Mouse (Mus musculus) B cell, adult 2 months (primary cell): ENCODE measurements around the gene Mbip.
A peak's percentile ranks its signal among the peaks of the same experiment; 100 is the strongest.

Experiments
- DNase-seq, 2 experiments: peaks; one replicate each; pipeline ENCODE4 v3.0.0; 2022

Mbip gene

GRCm38 (mm10) chr12:56345367-56346089 lies at the start of gene Mbip:
Gene Mbip, minus strand, starts transcription at chr12:56345894.
- peak; percentile 99 for DNase-seq

GRCm38 (mm10) chr12:56387647-56388205 lies 42.0 kb upstream of the Mbip start:
- no peak for DNase-seq

- no peak for DNase-seq
These were observed 41.4 kb upstream of the Mbip start for GRCm38 (mm10) chr12:56386955-56387646.

- no peak for DNase-seq
These were observed 851 bp downstream of the Mbip start for GRCm38 (mm10) chr12:56344771-56345314.

- DNase-seq: no peak
These were observed 6.2 kb downstream of the Mbip start for GRCm38 (mm10) chr12:56339295-56340056.

- DNase-seq: no peak
These were observed 12.2 kb downstream of the Mbip start for GRCm38 (mm10) chr12:56333461-56333860.

GRCm38 (mm10) chr12:56332475-56332874 lies 13.2 kb downstream of the Mbip start:
- no peak for DNase-seq

- DNase-seq: no peak
These were observed 18.2 kb downstream of the Mbip start for GRCm38 (mm10) chr12:56327448-56327998.

- DNase-seq: no peak
These were observed 19.8 kb downstream of the Mbip start for GRCm38 (mm10) chr12:56325851-56326250.

- DNase-seq: no peak
These were observed 26.8 kb downstream of the Mbip start for GRCm38 (mm10) chr12:56318941-56319340.

GRCm38 (mm10) chr12:56318059-56318458 lies 27.6 kb downstream of the Mbip start:
- DNase-seq: no peak

- no peak for DNase-seq
These were observed 39.9 kb downstream of the Mbip start for GRCm38 (mm10) chr12:56305758-56306157.

GRCm38 (mm10) chr12:56302321-56303017 lies 43.2 kb downstream of the Mbip start:
- no peak for DNase-seq

- DNase-seq: no peak
These were observed 44.0 kb downstream of the Mbip start for GRCm38 (mm10) chr12:56301487-56302293.

- no peak for DNase-seq
These were observed 46.1 kb downstream of the Mbip start for GRCm38 (mm10) chr12:56299610-56300009.

- no peak for DNase-seq
These were observed 46.8 kb downstream of the Mbip start for GRCm38 (mm10) chr12:56298919-56299318.

GRCm38 (mm10) chr12:56297921-56298830 lies 47.5 kb downstream of the Mbip start:
- no peak for DNase-seq

- no peak for DNase-seq
These were observed 48.6 kb downstream of the Mbip start for GRCm38 (mm10) chr12:56297099-56297498.

- DNase-seq: no peak
These were observed 49.2 kb downstream of the Mbip start for GRCm38 (mm10) chr12:56296524-56296923.

GRCm38 (mm10) chr12:56295160-56295559 lies 50.5 kb downstream of the Mbip start:
- DNase-seq: no peak
